Mouse (Mus musculus) megakaryocyte, embryonic 14.5 days (primary cell): Measurements from ENCODE around the gene Ptprn2.

Experiments used
- FLI1 ChIP-seq: IDR thresholded peaks from 2 replicates; pipeline ENCODE4 v1.6.1; 2012; ENCODE audit warnings: low read length, inconsistent platforms, mixed read lengths
- GATA1 ChIP-seq: IDR thresholded peaks from 3 replicates; pipeline ENCODE4 v1.6.1; 2012; ENCODE audit warnings: mixed read lengths, low read length, inconsistent platforms, borderline replicate concordance

GRCm38 (mm10) chr12:117270199-117270598, 784.7 kb downstream of the Ptprn2 start:
- TF ChIP-seq GATA1 (no peak), FLI1 (no peak)
